Mouse (Mus musculus) natural killer cell, adult 2 months (primary cell): ENCODE measurements around the gene Thap8.
A peak's percentile ranks its signal among the peaks of the same experiment; 100 is the strongest.

ENCODE experiments used
- DNase-seq, 2 experiments: peaks; one replicate each; pipeline ENCODE4 v3.0.0; 2022; ENCODE audit warnings: low spot score in 2 of 2

The Thap8 gene

DNA sequence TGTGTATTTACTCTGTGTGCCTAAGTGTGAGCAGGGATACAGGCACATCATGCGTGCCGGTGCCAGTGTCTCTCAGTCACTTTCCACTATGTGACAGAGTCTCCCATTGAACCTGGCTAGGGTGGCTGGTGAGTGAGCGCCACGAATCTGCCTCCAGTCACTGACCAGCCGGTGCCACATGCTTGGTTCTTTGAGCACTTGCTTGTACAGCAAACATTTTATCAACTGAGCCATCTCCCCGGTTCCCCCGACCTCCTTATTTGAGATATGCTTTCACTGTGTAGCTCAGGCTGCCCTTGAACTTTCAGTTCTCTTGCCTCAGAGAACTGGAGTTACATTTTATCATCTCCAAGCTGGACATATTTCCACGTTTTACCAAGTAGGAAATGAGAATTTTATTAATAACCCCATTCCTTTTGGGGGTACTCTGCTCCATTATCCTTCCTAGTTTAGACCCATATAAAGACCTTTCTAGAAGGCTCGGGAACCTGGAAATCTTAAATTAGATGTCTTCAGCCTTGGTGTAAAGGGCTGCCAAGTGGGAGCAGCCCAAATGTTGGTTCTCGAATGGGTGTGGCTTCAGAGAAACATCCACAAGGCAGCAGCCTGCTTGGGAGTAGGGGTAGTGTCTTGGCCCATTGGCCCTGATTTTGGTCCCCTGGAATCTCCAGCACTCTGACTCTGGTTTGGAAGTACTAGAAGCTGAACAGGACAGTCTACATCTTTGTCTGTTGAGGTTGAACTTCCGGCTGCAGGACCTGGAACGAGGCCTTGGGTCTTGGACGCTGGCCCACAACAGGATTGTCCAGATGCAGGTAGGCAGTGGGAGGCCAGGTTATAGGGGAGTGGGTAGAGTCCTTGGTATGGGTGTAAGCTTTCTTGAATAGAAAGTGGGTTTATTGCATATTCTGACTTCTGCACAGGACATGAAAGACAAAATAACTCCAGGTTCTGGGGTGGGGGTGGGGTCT, 36.0 kb downstream of the Thap8 start:
- DNase-seq = no peak

DNA sequence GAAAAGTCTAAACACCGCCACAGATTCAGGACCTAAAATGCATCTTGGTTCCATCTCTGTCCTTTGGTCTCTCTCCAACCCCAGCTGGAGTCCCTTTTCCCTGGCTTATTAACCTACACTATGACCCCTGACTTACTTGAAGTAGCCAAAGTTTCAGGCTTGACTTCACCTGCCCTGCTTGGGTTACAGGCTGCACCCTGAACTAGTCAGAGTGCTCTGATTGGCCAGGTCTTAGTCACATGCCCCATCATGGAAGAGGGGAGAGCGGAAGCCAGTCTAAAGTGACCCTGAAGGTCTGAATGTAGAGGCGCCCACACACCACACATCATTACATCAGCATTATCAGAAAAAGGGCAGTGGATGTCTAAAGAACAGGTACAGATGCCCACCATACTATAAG, 38.2 kb downstream of the Thap8 start:
- no peak for DNase-seq

DNA sequence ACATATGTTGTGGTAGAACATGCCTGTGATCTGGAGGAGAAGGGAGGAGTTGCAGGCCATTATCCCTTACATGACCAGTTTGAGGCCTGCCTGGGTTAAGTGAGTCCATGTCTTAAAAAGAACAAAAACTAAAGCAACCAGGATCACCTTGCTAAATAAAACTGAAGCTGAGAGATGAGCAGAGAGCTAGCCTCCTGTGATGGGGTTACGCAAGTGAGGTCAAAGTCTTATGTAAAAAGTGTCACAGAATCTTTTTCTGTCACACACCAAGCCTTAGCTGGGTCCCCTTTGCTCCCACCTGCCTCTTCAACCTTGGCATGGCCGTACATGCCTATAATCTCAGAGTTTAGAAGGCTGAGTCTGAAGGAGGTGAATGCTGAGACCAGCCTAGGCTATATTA, 41.1 kb downstream of the Thap8 start:
- DNase-seq = no peak

DNA sequence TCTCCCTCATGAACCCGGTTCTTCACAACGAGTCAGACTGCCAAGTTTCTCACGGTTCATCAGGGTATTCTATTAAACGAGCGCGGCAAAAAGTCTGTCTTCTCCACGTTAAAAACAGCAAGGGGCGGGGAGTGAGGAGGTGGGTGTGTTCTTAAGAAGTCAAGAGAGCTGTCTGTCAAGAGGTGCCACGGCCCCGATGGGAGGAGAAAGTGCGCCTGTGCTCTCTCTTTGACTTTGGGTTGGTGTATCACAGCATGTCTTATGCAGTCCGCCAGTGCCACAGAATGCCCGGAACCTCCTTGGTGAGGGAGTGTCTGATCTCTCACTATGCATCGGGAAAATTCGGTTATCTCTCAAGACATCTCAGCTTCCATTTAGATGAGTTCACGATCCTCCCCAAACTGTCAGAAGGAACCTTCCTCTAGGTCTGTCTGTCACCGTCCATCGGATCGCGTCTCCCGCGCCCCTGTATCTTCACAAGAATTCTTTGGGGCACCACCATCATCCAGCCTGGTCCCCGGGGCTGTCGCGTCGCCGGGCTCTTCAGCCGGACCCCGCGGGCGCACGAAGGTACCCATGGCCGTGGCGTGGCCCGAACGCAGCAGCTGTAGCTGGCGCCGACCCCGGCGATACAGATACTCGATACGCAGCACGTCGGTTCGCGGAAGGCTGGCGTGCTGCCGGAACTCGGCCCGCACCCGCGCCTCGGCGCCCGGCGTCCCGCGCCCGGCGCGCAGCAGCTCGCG, 41.8 kb downstream of the Thap8 start, which contains the start of gene E130208F15Rik:
E130208F15Rik (plus strand) TSS at position 202 of the 746 bp plus-strand sequence.
- DNase-seq = peak; percentile 71 to 76

DNA sequence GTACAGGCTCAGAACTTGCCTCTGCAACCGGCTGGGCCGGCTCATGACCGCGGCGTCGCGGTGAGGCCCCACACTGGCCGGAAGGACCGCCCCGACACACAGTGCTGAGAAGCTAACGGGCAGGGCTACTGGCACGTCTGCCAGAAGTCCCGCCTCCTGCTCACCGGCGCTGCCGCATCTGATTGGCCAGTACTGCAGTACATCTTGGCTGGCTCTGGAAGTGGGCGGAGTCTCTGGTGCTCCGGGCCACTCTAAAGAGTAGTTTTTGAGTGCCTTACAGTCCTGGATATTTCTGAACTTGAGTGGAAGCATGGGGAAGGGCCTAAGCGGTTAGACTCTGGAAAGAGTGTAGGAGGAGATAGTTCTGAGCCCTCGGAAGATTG, 42.4 kb downstream of the Thap8 start:
- DNase-seq = peak; percentile 95

DNA sequence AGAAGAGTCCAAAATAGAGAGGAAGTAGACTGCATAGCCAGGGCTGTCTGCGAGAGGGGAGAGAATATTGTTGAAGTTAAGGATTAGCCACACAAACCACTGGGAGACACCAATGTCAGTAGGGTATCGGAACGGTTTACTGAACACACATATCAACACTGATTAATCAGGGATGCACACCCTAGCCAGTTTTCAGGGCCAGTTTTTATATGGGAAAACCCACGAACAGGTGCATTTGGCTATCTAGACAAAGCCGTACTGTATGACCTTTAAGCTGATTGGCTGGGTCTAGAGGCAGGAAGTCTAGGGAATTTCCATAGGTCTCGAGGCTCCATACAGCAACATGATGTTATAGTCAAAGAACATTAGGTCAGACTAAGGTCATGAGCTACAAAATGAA, 43.0 kb downstream of the Thap8 start:
- peak; percentile 52 for DNase-seq

DNA sequence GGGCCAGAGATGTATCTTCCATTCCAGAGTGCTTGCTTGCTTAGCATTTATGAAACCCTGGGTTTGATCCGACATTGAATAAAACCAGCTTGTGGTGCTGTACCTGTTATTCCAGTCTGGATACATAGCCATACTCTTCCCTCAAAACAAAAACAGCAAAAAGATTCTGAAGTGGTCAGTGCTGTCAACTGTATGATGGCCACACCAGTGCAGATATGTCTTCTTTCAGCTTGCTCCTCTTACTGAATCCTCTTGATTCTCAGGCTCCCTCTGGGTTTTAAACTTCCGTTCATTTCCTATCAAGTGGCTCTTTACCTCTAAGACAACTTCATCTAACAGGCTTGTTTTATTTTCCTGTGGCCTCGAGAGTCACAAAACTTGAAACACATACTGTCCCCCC, 43.9 kb downstream of the Thap8 start, which contains the start of gene Sdhaf1:
Sdhaf1 (minus strand) TSS at position 101 of the 400 bp plus-strand sequence.
- DNase-seq = no peak

DNA sequence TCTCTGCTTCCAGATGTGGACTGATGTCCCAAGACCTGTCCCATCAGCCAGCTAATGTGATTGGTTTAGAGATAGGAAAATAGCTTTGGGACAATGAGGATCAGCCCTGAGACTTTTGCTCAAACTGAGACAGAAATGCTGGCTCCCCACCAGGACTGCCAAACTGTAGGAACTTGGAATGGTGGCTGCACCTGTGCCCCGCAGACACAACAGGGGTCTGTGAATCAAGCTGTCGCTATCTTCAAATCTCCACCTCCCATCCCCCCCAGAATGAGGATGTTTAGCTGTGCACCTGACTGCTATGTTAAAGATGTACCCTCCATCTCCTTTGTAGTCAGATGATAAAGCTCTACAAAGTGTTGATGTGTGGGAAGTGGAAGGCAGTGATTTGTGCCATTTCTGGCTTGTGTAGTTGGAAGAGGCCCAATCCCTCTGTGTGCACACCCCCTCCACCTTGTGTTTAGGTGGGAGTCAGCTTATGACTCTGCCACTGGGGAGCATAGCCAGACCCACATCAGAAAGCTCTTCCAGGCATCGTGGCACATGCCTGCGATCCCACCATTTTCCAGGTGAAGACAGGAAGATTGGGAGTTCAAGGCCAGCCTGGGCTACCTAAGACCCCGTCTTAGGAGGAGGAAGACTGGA, 44.5 kb downstream of the Thap8 start:
- DNase-seq = no peak

DNA sequence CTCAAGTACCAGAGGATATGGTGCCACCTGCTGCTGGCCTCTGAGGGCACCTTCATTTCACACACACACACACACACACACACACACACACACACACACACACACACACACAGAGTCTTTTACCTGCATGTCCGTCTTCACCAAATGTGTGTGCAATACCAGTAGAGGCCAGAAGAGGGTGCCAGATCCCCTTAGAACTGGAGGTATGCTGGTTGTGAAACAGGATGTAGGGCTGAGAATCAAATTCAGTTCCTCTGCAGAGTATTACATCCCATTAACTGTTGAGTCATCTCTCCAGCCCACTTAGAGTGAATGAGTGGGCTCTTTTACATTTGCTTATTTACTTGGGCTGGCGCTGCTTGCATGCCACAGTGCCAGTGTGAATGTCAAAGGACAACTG, 45.5 kb downstream of the Thap8 start:
- DNase-seq = peak; percentile 75 to 83

DNA sequence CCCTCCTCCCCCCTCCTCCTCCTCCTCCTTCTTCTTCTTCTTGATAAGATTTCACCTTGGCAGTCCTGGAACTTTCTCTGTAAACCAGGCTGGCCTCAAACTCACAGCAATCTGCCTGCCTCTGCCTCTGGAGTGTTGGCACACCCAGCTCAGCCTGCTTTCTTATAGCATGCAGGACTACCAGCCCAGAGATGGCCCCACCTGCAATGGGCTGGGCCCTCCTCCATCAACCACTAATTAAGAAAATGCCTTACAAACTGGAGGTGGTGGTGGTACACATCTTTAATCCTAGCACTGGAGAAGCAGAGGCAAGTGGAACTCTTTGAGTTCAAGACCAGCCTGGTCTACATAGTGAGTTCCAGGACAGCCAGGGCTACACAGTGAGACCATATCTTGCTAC, 46.5 kb downstream of the Thap8 start:
- DNase-seq = no peak

DNA sequence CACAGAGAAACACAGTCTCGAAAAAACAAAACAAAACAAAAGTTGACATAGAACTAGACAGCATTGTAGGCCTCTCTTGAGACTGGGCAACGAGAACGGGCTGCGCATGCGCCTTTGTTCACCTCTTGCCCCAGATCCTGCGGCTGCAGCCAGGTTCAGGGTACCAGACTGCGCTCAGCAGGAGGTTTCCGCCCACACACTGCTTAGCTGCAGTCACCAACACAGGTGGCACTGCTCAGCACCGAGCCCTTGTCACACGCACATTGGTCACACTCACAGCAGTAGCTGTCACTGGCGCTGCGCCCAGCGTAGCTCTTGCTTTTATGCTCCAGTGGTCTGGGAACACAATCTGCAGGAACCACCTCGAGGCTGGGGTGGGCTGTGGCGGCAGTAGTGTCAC, 47.2 kb downstream of the Thap8 start:
- peak in 1 of 2 experiments; percentile 26 for DNase-seq

DNA sequence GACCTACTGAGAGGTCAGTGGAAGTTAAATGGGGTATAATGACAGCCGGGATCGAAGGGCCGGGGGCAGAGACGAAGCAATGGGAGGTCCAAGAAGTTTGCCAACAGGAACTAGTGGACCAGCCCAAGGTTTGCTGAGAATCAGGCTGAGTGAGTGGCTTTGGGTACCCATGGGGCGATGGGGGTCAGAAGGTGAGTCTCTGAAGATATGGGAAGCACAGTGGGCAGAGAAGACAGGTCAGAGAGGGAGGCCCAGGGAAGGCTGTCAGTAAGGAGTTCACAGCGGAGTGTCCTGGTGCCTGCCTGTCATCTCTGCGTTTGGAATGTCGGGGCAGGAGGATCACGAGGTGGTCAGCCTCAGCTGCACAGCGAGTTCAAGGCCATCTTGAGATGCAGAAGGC, 48.5 kb downstream of the Thap8 start:
- no peak for DNase-seq

DNA sequence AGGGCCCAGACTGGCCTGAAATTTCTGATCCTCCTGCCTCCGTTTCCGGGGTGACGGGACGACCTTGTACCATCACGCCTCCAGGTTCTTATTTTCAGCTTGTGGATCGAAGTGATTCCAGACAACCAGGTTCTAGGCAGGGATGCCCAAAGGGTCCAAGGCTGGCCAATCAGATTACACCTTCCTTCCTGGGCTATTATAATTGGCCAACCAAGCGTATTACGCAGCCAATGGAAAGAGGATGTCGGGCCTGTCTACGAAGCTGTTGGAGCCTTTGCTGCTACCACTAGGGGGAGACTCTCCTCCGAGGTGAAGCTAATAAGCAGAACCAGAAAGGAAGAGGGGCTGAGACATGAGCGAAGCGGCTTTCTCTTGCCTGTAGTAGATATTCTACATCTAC, 52.0 kb downstream of the Thap8 start:
- peak; percentile 79 to 85 for DNase-seq

DNA sequence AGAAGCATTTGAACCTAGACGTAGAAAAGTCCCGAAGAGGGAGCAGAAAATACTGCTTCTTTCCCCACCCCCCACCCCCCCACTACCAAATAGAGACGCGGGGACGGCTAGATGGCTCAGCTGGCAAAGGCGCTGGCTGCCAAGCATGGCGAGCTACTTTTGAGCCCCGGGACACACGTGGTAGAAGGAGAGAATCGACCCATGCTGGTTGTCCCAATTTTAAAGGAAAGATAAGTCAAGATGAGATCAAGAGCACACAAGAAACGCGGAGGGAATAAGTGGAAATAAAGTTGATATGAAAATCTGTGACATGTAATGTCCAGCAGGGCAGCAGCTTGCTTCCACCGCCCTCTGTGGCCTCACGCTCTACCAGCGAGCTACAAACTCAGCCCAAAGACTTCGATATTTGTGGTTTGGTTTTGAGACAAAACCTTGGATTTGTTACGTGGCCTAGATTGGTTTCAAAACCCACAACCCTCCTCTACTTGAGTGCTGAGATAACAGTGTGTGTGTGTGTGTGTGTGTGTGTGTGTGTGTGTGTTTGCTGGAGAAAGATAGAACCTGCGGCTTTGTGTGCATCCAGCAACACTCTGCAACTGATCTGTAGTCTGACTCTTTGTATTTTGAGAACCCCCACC, 52.8 kb downstream of the Thap8 start:
- DNase-seq = no peak

DNA sequence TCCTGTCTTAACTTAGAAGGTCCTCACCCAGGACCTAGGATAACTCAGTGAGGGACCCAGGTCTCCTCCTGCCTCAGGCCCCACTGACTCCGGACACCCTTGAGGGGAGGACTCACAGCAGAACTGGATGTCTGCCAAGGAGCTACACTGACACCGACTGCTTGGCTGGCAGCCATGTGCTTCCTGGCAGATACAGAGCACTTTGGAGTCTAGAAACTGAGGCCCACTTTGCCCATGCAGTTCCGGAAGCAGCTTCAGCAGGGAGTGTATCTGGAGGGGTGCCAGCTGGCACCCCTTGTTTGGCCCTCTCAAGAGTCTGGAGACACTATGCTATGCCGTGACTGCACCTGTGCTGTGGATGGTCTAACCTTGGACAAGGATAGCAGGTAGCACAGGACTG, 53.5 kb downstream of the Thap8 start:
- no peak for DNase-seq

DNA sequence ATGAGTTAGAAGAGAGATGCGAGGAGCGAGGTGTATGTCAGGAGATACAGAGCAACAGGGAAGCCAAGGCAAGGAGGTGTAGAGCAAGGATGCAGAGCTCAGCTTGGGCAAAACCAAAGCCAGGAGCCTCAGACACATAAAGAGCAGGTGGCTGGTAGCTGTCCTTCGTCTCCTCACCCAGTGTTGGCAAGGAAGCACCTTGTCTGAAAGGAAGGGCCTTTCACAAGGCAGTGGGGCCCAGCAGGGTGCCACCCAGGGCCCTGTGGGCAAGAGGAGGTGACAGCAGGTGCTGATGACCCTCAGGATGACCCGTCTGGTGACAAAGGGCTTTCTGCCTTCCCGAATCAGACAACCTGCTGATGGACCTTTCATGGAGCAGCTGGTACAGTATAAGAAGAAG, 54.7 kb downstream of the Thap8 start:
- DNase-seq = no peak

DNA sequence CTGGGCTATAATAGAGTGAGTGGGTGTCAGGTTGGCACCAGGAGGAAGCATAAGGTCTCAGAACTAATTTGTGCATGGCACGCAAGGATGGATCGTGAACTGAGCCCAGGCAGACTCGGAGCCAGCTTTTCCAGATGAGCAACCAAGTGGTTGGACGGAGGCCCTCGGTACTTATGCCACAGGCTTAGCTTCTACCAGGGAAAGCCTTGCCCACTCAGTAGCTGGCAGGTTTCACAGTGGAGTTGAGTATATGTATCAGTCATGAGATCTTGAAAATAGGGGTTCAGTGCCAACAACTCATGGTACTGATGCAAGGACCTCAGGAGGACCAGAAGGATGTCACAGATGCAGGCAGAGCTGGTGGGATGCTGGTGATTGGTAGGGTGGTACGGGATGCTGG, 55.8 kb downstream of the Thap8 start:
- no peak for DNase-seq

DNA sequence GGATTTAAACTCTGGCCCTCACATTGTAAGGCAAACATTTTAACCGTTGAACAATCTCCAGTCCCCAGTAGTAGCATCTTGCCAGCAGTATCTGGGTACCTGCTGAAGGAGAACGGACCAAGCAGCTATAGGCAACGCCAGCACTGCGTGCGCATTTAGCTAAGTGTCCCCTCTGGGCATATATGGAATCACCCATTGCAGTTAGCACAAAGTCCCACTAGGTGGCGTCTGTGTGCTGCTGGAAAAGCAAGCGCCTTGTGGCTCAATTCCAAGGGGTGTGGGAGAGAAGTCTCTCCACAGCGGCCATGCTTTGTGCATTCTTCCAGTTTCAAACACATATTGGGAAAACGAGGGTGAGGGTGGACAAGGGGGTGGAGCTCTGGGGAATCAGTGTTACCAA, 56.5 kb downstream of the Thap8 start:
- DNase-seq = peak; percentile 46 to 62

DNA sequence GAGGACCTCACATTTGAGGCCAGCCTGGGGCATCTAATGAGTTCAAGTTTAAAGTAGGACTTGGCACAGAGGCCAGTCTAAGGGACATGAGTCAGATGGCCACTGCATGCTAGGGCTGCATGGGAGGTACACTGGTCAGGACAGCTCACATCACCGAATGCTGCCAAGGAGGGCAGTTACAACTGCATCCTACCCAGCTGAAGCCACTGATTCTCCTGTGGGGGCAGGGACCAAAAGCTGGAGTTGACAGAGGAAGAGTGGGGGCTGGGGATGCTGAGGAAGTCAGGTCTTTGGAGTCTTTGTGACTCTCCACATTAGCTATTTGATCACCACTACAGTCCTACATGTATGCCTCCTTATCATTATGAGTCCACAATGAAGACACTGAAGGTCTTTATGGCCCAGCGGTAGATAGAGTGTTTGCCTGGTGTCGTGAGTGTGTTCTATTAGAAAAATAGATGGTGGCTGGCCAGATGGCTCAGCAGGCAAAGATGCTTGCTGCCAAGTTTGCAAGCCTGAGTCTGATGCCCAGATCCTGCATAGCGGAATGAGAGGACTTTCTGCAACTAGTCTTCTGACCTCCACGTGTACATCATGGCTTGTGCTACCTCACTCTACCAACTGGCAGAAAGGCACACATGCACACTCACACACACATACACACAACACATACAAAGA, 59.7 kb downstream of the Thap8 start:
- no peak for DNase-seq
